Mouse (Mus musculus) hindbrain, embryonic 14.5 days (tissue): Measurements from ENCODE around the gene Rnf40. TPM values are rescaled to one million over a fixed set of nuclear protein-coding genes. Genes with fewer than 3 reads are reported as not detected.

ENCODE experiments used
- ATAC-seq: fragments of 200-750 bp; cut with Nextera tagmentation; 2 replicates; pipeline ENCODE4 v1.8.0; 2017; ENCODE audit warnings: moderate number of reproducible peaks, mild to moderate bottlenecking, moderate TSS enrichment, moderate library complexity; ENCODE audit not compliant: low FRiP score
- DNase-seq: peaks from one replicate; pipeline ENCODE4 v3.0.0-alpha.2; 2015; ENCODE audit warnings: low spot score
- H3K27ac ChIP-seq: fragments of 300-500 bp; sonication (generic); 2 replicates; pipeline ENCODE4 v1.5.1; 2014; ENCODE audit warnings: mild to moderate bottlenecking, moderate library complexity
- H3K27me3 ChIP-seq: fragments of 300-500 bp; sonication (generic); 2 replicates; pipeline ENCODE4 v1.6.1; 2014; ENCODE audit warnings: mild to moderate bottlenecking, low read length, mixed read lengths; ENCODE audit not compliant: control insufficient read depth, insufficient read depth
- H3K36me3 ChIP-seq: fragments of 300-500 bp; sonication (generic); replicated peaks from 2 replicates; pipeline ENCODE4 v1.6.1; 2014; ENCODE audit not compliant: control insufficient read depth, insufficient read depth
- H3K4me1 ChIP-seq: fragments of 300-500 bp; sonication (generic); replicated peaks from 2 replicates; pipeline ENCODE4 v1.6.1; 2014; ENCODE audit warnings: antibody characterized with exemption, low read length, mixed read lengths; ENCODE audit not compliant: control insufficient read depth, insufficient read depth
- H3K4me2 ChIP-seq: fragments of 300-500 bp; sonication (generic); replicated peaks from 2 replicates; pipeline ENCODE4 v1.6.1; 2014; ENCODE audit warnings: mild to moderate bottlenecking, moderate library complexity
- H3K4me3 ChIP-seq: fragments of 300-500 bp; sonication (generic); replicated peaks from 2 replicates; pipeline ENCODE4 v1.5.1; 2014; ENCODE audit warnings: mild to moderate bottlenecking, low read length
- H3K9ac ChIP-seq: fragments of 300-500 bp; sonication (generic); 2 replicates; pipeline ENCODE4 v1.6.1; 2014
- H3K9me3 ChIP-seq: fragments of 300-500 bp; sonication (generic); 2 replicates; pipeline ENCODE4 v1.6.1; 2016; ENCODE audit warnings: low read length; ENCODE audit not compliant: control insufficient read depth
- WGBS: fragments of 180-500 bp; shearing (Covaris S2); extraction: QIAGEN DNeasy Blood & Tissue Kit; methylation state at CpG from one replicate; pipeline ENCODE4 v1.1.7; 2014; 5-methylcytosine and 5-hydroxymethylcytosine counted together
- polyA plus RNA-seq: library from polyadenylated mRNA; unstranded; fragments of >200 nt; fragmentation: Nextera tagmentation; extraction: Ambion mirVana; gene quantifications from 2 replicates; pipeline ENCODE4 v1.2.1, GENCODE M21; 2014

Rnf40 gene
- polyA plus RNA-seq, 1 experiment from 2014 or later = 40.6 TPM

GRCm38 (mm10) chr7:127573503-127574008 lies 15.0 kb upstream of the Rnf40 start:
- peak overlapping the region; percentile 57 for H3K4me3 ChIP-seq
- H3K4me1 ChIP-seq = peaks cover 21% of the 10 kb centered on the region
- ATAC-seq (peak; percentile 81), DNase-seq (no peak)
- peak overlapping the region; percentile 81 for H3K9ac ChIP-seq
- WGBS = under 1% methylated on average over 26 of the region's 28 CpGs
- H3K4me2 ChIP-seq = peak overlapping the region; percentile 82
- no peaks in the 10 kb centered on the region for H3K27me3 ChIP-seq
- H3K9me3 ChIP-seq = no peaks in the 10 kb centered on the region
- peak overlapping the region; percentile 72 for H3K27ac ChIP-seq
- peaks cover 20% of the 10 kb centered on the region for H3K36me3 ChIP-seq

DNA sequence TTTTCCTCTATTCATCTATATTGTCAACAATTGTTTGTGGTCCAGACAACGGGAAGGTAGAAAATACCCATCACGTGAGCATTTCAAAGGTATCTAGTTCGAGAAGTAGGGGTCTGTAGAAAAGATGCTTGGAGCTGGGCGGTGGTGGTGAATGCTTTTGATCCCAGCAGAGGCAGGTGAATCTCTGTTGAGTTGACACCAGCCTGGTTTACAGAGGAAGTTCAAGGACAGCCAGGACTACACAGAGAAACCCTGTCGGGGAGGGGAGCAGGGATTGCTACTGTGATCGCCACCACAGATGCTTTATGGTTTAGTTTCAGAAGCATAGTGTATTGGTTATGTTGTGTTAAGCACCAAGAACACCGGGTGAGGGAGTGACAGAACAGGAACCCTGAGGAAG lies 14.5 kb upstream of the Rnf40 start:
- no peak for DNase-seq
- Histone ChIP-seq H3K27me3 (no peaks in the 10 kb centered on the region), H3K4me1 (peaks cover 21% of the 10 kb centered on the region), H3K27ac (no peak overlapping the region), H3K9me3 (no peaks in the 10 kb centered on the region), H3K36me3 (peaks cover 24% of the 10 kb centered on the region), H3K4me2 (peak overlapping the region; percentile 82), H3K9ac (peak overlapping the region; percentile 81), H3K4me3 (peak overlapping the region; percentile 57)
- whole genome bisulfite sequencing = 26% methylated on average over 7 of the region's 7 CpGs
- ATAC-seq = no peak

DNA sequence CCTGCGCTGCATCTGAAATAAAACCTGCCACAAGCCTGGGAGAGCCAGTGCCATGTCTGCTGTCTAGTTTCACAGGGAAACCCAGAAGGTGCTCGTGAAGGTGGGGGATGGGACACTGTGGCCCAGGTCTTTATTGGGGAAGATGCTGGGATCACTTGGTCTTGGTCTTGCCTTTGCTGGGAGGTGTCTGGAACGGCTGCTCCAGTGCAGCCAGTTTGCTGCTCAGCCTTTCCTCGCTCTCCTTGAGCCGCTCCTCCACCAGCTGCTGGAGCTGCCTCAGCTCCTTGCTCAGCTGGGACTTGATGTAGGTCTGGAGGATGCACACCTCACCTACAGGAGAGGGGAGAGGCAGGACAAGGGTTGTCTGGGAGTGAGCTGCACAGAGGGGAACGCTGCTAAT lies 5.3 kb upstream of the Rnf40 start:
- Histone ChIP-seq H3K9me3 (no peaks in the 10 kb centered on the region), H3K4me1 (peaks cover 7% of the 10 kb centered on the region; the same call in 1 of the 2 replicates), H3K4me3 (no peak overlapping the region), H3K4me2 (no peak overlapping the region), H3K36me3 (peaks cover 58% of the 10 kb centered on the region), H3K9ac (no peak overlapping the region), H3K27me3 (no peaks in the 10 kb centered on the region), H3K27ac (no peak overlapping the region)
- DNase-seq (no peak), ATAC-seq (no peak)
- 93% methylated on average over 6 of the region's 6 CpGs for WGBS

DNA sequence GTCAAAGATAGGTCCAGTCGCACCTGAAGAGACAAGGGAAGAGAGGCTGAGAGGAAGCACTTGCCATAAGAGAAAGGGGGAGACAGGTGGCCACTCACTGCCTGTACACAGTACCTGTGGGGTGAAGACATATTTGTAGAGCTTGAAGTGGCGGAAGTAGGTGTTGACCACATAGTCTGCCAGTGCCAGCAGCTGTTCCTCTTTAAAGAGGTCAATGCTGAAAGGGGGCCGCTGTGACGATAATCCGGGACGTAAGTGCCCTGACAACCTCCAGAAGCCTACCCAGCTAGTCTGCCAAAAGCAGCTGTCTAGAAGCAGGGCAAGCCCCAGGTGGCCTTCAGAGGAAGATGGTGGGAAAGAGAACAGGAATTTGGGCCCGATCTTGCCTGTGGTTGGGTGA lies 3.5 kb upstream of the Rnf40 start:
- ATAC-seq (no peak), DNase-seq (no peak)
- H3K9me3 ChIP-seq = no peaks in the 10 kb centered on the region
- H3K27me3 ChIP-seq = no peaks in the 10 kb centered on the region
- no peak overlapping the region for H3K4me3 ChIP-seq
- no peak overlapping the region for H3K4me2 ChIP-seq
- no peak overlapping the region for H3K27ac ChIP-seq
- peaks cover 16% of the 10 kb centered on the region for H3K4me1 ChIP-seq
- no peak overlapping the region for H3K9ac ChIP-seq
- 87% methylated on average over 7 of the region's 7 CpGs for WGBS
- H3K36me3 ChIP-seq = peaks cover 49% of the 10 kb centered on the region

- no peak overlapping the region for H3K4me3 ChIP-seq
- DNase-seq (no peak), ATAC-seq (no peak)
- no peak overlapping the region for H3K27ac ChIP-seq
- H3K4me1 ChIP-seq = peaks cover 16% of the 10 kb centered on the region
- H3K27me3 ChIP-seq = no peaks in the 10 kb centered on the region
- H3K9me3 ChIP-seq = no peaks in the 10 kb centered on the region
- H3K4me2 ChIP-seq = no peak overlapping the region
- WGBS = 91% methylated on average over 6 of the region's 6 CpGs
- H3K36me3 ChIP-seq = peaks cover 50% of the 10 kb centered on the region
- H3K9ac ChIP-seq = no peak overlapping the region
These were observed 2.4 kb upstream of the Rnf40 start for GRCm38 (mm10) chr7:127586149-127586548.

DNA sequence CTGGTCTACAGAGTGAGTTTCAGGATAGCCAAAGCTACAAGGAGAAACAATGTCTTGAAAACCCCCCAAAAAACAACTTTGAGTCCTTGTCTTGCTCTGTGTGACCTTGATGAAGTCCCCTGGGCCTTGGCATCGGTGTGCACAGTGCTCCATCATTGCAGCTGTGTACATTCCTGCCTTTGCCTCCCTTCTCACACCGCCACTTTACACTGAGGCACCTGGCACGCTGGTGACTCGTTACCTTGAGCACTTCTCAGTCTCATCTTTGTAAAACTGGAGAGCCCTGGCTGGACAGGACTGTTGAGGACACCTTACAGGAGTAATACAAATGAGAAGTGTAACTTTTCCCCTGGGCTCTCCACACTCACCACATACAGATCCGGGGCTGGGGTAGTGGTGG lies 1.4 kb upstream of the Rnf40 start:
- H3K27me3 ChIP-seq = no peaks in the 10 kb centered on the region
- H3K27ac ChIP-seq = peak overlapping the region; percentile 80; the same call in 1 of the 2 replicates
- peak overlapping the region; percentile 41 for H3K9ac ChIP-seq
- peaks cover 16% of the 10 kb centered on the region for H3K4me1 ChIP-seq
- H3K36me3 ChIP-seq = peaks cover 51% of the 10 kb centered on the region
- H3K9me3 ChIP-seq = no peaks in the 10 kb centered on the region
- H3K4me3 ChIP-seq = peak overlapping the region; percentile 93; the same call in 1 of the 2 replicates
- 79% methylated on average over 5 of the region's 5 CpGs for WGBS
- peak overlapping the region; percentile 69 for H3K4me2 ChIP-seq
- DNase-seq (no peak), ATAC-seq (no peak)

- Histone ChIP-seq H3K9ac (peak overlapping the region; percentile 80), H3K4me2 (peak overlapping the region; percentile 69), H3K9me3 (no peaks in the 10 kb centered on the region), H3K4me1 (peaks cover 16% of the 10 kb centered on the region), H3K27me3 (no peaks in the 10 kb centered on the region), H3K4me3 (peak overlapping the region; percentile 93), H3K36me3 (peaks cover 51% of the 10 kb centered on the region), H3K27ac (peak overlapping the region; percentile 80)
- DNase-seq (no peak), ATAC-seq (no peak)
- WGBS = 6% methylated on average over 29 of the region's 29 CpGs
These were observed 334 bp downstream of the Rnf40 start for GRCm38 (mm10) chr7:127588901-127589300.

- no peaks in the 10 kb centered on the region for H3K9me3 ChIP-seq
- H3K4me3 ChIP-seq = peak overlapping the region; percentile 93
- ATAC-seq (no peak), DNase-seq (no peak)
- H3K4me1 ChIP-seq = peaks cover 16% of the 10 kb centered on the region
- H3K36me3 ChIP-seq = peaks cover 53% of the 10 kb centered on the region
- WGBS = 93% methylated on average over 9 of the region's 9 CpGs
- no peak overlapping the region for H3K27ac ChIP-seq
- no peak overlapping the region for H3K9ac ChIP-seq
- H3K4me2 ChIP-seq = peak overlapping the region; percentile 69
- H3K27me3 ChIP-seq = no peaks in the 10 kb centered on the region
These were observed 1.1 kb downstream of the Rnf40 start for GRCm38 (mm10) chr7:127589637-127590036.

DNA sequence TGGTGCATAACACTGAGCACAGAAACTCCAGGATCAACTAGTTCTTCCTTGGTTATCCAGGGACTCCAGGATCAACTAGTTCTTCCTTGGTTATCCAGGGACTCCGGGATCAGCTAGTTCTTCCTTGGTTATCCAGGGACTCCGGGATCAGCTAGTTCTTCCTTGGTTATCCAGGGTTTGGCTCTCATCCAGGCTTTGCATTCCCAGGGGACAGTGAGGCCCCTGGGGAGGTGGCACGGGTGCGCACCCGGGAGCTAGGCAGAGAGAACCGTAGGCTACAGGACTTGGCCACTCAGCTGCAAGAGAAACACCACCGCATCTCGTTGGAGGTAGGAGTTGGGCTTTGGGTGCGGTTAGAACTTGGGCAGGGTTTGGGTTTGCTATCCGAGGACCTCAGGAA lies 2.5 kb downstream of the Rnf40 start:
- DNase-seq (no peak), ATAC-seq (no peak)
- Histone ChIP-seq H3K27ac (no peak overlapping the region), H3K4me2 (no peak overlapping the region), H3K9me3 (no peaks in the 10 kb centered on the region), H3K27me3 (no peaks in the 10 kb centered on the region), H3K9ac (no peak overlapping the region), H3K4me3 (no peak overlapping the region), H3K4me1 (peaks cover 16% of the 10 kb centered on the region), H3K36me3 (peaks cover 68% of the 10 kb centered on the region)
- 94% methylated on average over 10 of the region's 10 CpGs for WGBS

GRCm38 (mm10) chr7:127592575-127592974 lies 4.0 kb downstream of the Rnf40 start:
- no peak overlapping the region for H3K4me2 ChIP-seq
- WGBS = 93% methylated on average over 14 of the region's 14 CpGs
- H3K27ac ChIP-seq = no peak overlapping the region
- no peaks in the 10 kb centered on the region for H3K9me3 ChIP-seq
- H3K9ac ChIP-seq = no peak overlapping the region
- H3K36me3 ChIP-seq = peaks cover 83% of the 10 kb centered on the region
- H3K4me1 ChIP-seq = peaks cover 11% of the 10 kb centered on the region
- no peaks in the 10 kb centered on the region for H3K27me3 ChIP-seq
- no peak for DNase-seq
- no peak for ATAC-seq
- no peak overlapping the region for H3K4me3 ChIP-seq
